Mouse (Mus musculus): Measurements from ENCODE around the gene Rnf11.

- TF ChIP-seq POLR2A (IDR thresholded peaks at IDR 0.05; ENCODE audit: low read depth, low read length) (no peak), CTCF (conservative IDR thresholded peaks at IDR 0.05; ENCODE audit: insufficient read depth, insufficient read length, low read depth, low read length) (no peak)
Observed at GRCm38 (mm10) chr4:109423438-109423837, 61.1 kb downstream of the Rnf11 start.

All from kidney, adult 2 months (tissue).